Mouse (Mus musculus) CH12F3 (cell line): ENCODE measurements around the gene Fibcd1.

ENCODE experiments used
- in situ Hi-C: fragments of 300-500 bp; cut with MboI; formaldehyde crosslinking; loops from 2 replicates; pipeline ENCODE4 v1.14.3; 2020; ENCODE audit warnings: low sequenced_read_pairs

Gene Fibcd1

GRCm38 (mm10) chr2:31779258-31779657 lies 66.5 kb downstream of the Fibcd1 start:
- in situ Hi-C loops = loop anchor here (25.0 kb wide), 1 partner anchor 292 kb away; no protein-coding TSS in a partner anchor

GRCm38 (mm10) chr2:31776479-31776878 lies 69.3 kb downstream of the Fibcd1 start:
- in situ Hi-C loops = loop anchor here (25.0 kb wide), 1 partner anchor 289 kb away; no protein-coding TSS in a partner anchor

- in situ Hi-C loops = no loop called here
These were observed 74.9 kb downstream of the Fibcd1 start for GRCm38 (mm10) chr2:31770781-31771441.

GRCm38 (mm10) chr2:31769631-31770111 lies 76.1 kb downstream of the Fibcd1 start:
- in situ Hi-C loops = no loop called here

- in situ Hi-C loops = no loop called here
These were observed 76.7 kb downstream of the Fibcd1 start for GRCm38 (mm10) chr2:31769115-31769514.

- in situ Hi-C loops = no loop called here
These were observed 78.0 kb downstream of the Fibcd1 start for GRCm38 (mm10) chr2:31767815-31768214.

- in situ Hi-C loops = no loop called here
These were observed 78.7 kb downstream of the Fibcd1 start for GRCm38 (mm10) chr2:31767104-31767503.
